Mouse (Mus musculus) hindlimb bud, embryonic 11.5 days (tissue): ENCODE results near the gene Klre1.
"Not testable (repeated sequence)": the region's sequence is repeated elsewhere in the genome, so short reads cannot be mapped to it uniquely, and the experiment has no call there.

ENCODE experiments used
- DNase-seq: peaks from one replicate; pipeline ENCODE4 v3.0.0-alpha.2; 2012; ENCODE audit warnings: low read depth, low spot score; ENCODE audit errors: extremely low spot score

The Klre1 gene

DNA sequence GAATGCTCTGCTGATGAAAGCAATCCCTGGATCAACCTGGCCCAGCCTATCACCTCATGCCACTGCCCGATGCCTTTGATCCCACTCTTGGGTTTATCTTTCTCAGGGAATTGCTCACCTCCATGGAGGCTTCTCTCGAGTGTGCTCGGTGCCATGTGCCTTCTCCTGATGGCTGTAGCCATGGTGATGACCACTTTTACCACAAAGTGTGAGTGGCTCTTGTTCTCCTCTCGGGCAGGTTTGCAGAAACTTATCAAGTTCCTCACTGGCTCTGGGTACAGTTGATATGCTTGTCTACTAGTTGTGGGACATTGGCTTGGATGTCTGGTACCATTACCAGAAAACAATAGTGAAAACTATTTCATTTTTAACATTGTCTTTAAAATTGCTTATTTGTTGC, 4.2 kb downstream of the Klre1 start:
- DNase-seq = no peak

DNA sequence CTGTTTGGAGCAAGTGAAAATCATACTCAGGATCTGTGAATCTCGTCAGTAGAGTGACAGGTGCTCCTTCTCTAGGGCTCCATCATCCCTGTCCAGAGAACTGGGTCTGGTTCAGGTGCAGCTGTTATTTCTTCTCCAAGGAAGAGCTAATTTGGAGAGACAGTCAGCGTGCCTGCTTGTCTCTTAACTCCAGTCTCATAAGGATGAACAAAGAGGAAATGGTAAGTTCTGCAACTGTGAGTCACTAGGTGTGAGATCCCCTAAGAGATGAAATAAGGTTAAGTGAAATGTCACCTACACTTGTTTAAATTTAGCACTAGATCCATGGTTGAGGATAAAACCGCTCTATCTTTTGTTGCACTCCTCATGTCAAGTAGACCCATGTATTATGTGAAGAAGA, 5.3 kb downstream of the Klre1 start:
- no peak for DNase-seq

DNA sequence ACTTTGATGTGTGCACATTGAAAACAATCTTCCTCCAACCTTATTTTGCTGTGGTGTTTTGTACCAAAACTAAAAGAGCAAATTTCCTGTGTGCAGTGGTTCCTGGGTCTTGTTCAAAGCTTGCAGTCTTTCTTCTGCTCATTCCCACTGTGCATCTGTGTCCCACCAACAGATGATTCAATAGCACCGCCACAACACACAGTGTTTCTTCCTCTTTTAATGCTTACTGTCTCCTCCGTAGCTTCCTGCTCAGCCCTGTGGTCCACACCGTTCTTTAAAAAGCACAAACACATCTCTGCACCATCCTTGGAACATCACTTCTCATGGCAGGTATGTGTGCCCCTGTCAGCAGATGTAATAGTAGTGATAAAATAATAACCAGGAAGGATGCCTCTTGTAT, 13.8 kb downstream of the Klre1 start, which contains the start of gene Klrd1:
TSS of gene Klrd1 (plus strand) at position 275 of the 400 bp plus-strand sequence.
- no peak for DNase-seq

DNA sequence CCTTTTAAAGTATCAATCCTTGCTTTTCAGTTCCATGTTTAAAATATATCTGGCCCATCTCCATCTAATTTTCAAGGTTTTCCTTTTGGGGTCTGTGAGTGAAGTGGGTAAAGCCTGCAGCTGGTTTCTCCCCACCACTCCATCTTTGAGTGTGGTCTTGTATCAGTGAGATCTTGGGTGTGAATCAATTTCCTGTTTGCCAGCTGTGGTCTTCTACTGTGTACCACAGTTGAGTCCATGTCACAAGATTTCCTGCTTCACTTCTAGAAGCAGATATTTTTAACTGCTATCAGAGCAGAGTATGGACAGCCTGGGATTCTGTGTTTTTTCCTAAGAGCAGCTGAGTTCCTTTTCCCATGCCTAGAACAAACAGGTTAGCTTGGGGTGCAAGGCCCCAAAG, 30.7 kb downstream of the Klre1 start:
- DNase-seq = no peak

DNA sequence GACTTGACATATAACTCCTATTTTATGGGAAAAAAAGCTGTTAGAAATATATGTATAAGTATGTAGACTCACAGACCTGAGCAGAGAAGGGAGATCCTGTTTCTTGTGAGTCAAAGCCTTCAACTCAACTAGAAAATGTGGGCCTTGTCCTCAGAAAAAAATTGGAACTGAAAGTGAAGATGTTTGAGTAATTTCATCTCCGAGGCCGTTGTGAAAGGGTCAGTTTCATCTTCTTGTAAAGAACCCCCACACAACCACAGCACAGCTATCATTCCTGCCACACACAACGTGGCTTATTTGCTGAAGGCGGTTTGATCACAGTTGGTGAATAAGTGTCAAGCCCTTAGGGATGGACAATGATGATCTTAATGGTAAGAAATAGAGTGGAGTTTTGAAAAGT, 46.0 kb downstream of the Klre1 start, which contains the start of gene Klrk1:
TSS of gene Klrk1 (minus strand) at position 130 of the 400 bp plus-strand sequence.
- no peak for DNase-seq

DNA sequence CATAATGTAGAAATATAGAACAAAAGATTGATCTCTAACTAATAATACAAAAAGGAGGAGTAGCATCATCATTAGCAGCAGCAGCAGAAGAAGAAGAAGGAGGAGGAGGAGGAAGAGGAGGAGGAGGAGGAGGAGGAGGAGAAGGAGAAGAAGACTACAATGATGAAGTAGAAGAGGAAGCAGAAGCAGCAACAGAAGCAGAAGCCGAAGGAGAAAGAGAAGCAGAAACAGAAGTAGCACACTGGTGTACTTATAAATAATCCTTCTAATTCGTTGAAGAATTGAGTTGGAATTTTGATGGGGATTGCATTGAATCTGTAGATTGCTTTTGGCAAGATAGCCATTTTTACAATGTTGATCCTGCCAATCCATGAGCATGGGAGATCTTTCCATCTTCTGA, 53.3 kb downstream of the Klre1 start:
- DNase-seq = not testable (repeated sequence)
